Mouse (Mus musculus) forebrain, embryonic 11.5 days (tissue): Measurements from ENCODE around the gene Xirp2. TPM values are rescaled to one million over a fixed set of nuclear protein-coding genes. Genes with fewer than 3 reads are reported as not detected.
"Not testable (repeated sequence)": the region's sequence is repeated elsewhere in the genome, so short reads cannot be mapped to it uniquely, and the experiment has no call there.

Source experiments
- ATAC-seq: fragments of 200-750 bp; cut with Nextera tagmentation; replicated peaks from 2 replicates; pipeline ENCODE4 v1.8.0; 2017; ENCODE audit warnings: moderate TSS enrichment; ENCODE audit not compliant: low FRiP score
- DNase-seq: peaks from one replicate; pipeline ENCODE4 v3.0.0-alpha.2; 2017; ENCODE audit warnings: low spot score
- H3K27ac ChIP-seq: fragments of 300-500 bp; sonication (generic); 2 replicates; pipeline ENCODE4 v1.5.1; 2014; ENCODE audit warnings: low read depth, low read length
- H3K27me3 ChIP-seq: fragments of 300-500 bp; sonication (generic); 2 replicates; pipeline ENCODE4 v1.6.1; 2014; ENCODE audit warnings: mild to moderate bottlenecking, low read length, mixed read lengths; ENCODE audit not compliant: control insufficient read depth, insufficient read depth
- H3K36me3 ChIP-seq: fragments of 300-500 bp; sonication (generic); 2 replicates; pipeline ENCODE4 v1.6.1; 2014; ENCODE audit warnings: mild to moderate bottlenecking, low read length, moderate library complexity, mixed read lengths; ENCODE audit not compliant: control insufficient read depth, insufficient read depth
- H3K4me1 ChIP-seq: fragments of 300-500 bp; sonication (generic); replicated peaks from 2 replicates; pipeline ENCODE4 v1.6.1; 2014; ENCODE audit warnings: low read length, mixed read lengths; ENCODE audit not compliant: control insufficient read depth, insufficient read depth
- H3K4me2 ChIP-seq: fragments of 300-500 bp; sonication (generic); 2 replicates; pipeline ENCODE4 v1.6.1; 2014; ENCODE audit warnings: low read depth, mild to moderate bottlenecking, low read length, moderate library complexity, mixed read lengths; ENCODE audit not compliant: severe bottlenecking
- H3K4me3 ChIP-seq: fragments of 300-500 bp; sonication (generic); 2 replicates; pipeline ENCODE4 v1.5.1; 2014; ENCODE audit warnings: low read depth, low read length
- H3K9ac ChIP-seq: fragments of 300-500 bp; sonication (generic); 2 replicates; pipeline ENCODE4 v1.6.1; 2014; ENCODE audit warnings: low read length
- H3K9me3 ChIP-seq: fragments of 300-500 bp; sonication (generic); 2 replicates; pipeline ENCODE4 v1.6.1; 2016; ENCODE audit warnings: low read length, mixed read lengths; ENCODE audit not compliant: control insufficient read depth
- WGBS: fragments of 180-500 bp; shearing (Covaris S2); extraction: QIAGEN DNeasy Blood & Tissue Kit; methylation state at CpG from one replicate; pipeline ENCODE4 v1.1.7; 2014; 5-methylcytosine and 5-hydroxymethylcytosine counted together
- polyA plus RNA-seq: library from polyadenylated mRNA; unstranded; fragments of >200 nt; fragmentation: Nextera tagmentation; extraction: Ambion mirVana; gene quantifications from 2 replicates; pipeline ENCODE4 v1.2.1, GENCODE M21; 2014

Xirp2 gene
- polyA plus RNA-seq, 1 experiment from 2014 or later: not detected

DNA sequence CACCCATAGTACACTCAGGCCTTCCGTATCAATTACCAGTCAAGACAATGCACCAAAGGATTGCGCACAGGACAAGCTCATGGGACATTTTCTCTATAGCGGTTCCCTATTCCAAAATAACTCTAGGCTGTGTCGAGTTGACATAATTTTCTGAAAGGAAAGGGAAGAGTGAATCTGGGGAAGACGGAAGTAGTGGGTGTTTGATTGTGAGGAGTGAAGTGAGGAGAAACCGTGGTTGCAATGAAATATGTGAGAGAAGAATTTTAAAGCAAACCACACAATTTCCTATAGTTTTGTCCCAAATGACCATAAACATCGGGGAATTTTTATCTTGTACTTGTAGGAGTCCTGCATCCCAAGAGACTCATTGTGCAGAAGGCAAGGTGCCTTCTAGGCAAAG lies 21.2 kb downstream of the Xirp2 start:
- no peak overlapping the region for H3K4me2 ChIP-seq
- DNase-seq: no peak

DNA sequence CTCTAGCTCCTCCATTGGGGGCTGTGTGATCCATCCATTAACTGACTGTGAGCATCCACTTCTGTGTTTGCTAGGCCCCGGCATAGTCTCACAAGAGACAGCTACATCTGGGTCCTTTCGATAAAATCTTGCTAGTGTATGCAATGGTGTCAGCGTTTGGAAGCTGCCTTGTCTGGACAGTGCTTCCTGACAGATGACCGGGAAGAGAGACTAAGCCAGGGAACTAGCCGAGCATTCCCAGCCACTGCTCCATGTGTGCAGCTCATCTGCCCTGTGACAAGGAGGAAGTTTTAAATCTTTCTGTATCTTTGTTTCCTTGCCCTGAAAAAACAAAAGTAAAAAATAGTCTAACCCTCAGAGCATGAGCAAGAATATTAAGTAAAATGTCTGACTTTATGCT lies 24.2 kb downstream of the Xirp2 start:
- not testable (repeated sequence) for H3K36me3 ChIP-seq, H3K27ac ChIP-seq, H3K4me3 ChIP-seq, H3K9me3 ChIP-seq, H3K4me2 ChIP-seq, DNase-seq, H3K9ac ChIP-seq, H3K27me3 ChIP-seq, ATAC-seq, H3K4me1 ChIP-seq
- WGBS: 88% methylated on average over 5 of the region's 5 CpGs

More for the DNA sequence above, 21.2 kb downstream of the Xirp2 start:
- no peak overlapping the region for H3K9ac ChIP-seq
- no peak overlapping the region for H3K27ac ChIP-seq
- no peaks in the 10 kb centered on the region for H3K36me3 ChIP-seq
- WGBS: 87% methylated on average over 7 of the region's 7 CpGs
- no peaks in the 10 kb centered on the region for H3K9me3 ChIP-seq
- no peak for ATAC-seq
- H3K4me3 ChIP-seq: no peak overlapping the region
- H3K27me3 ChIP-seq: no peaks in the 10 kb centered on the region
- no peaks in the 10 kb centered on the region for H3K4me1 ChIP-seq

DNA sequence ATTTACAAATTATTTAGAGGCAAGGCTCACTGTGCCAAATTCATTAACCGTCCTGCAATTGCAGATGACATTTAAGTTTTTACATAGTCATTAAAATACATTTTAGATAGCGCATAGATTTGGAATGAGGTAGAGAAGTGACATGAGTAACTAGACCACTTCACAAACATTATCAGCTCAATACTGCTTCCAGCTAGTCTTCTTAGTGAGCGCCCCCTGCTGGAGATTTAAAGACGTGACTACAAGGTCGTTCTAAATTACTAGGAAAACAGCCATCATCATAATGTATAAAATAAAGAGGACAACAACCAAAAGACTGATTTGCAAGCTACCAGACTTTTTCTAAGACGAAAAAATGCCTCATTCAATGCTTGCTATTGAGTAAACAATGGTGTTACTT lies 32.0 kb downstream of the Xirp2 start:
- Histone ChIP-seq H3K27me3 (no peaks in the 10 kb centered on the region), H3K27ac (no peak overlapping the region), H3K36me3 (no peaks in the 10 kb centered on the region), H3K4me3 (no peak overlapping the region), H3K4me1 (no peaks in the 10 kb centered on the region), H3K9ac (no peak overlapping the region), H3K9me3 (no peaks in the 10 kb centered on the region), H3K4me2 (no peak overlapping the region)
- ATAC-seq: peak; percentile 51; the same call in 1 of the 2 replicates
- 17% methylated on average over 6 of the region's 6 CpGs for WGBS
- DNase-seq: peak; percentile 57

DNA sequence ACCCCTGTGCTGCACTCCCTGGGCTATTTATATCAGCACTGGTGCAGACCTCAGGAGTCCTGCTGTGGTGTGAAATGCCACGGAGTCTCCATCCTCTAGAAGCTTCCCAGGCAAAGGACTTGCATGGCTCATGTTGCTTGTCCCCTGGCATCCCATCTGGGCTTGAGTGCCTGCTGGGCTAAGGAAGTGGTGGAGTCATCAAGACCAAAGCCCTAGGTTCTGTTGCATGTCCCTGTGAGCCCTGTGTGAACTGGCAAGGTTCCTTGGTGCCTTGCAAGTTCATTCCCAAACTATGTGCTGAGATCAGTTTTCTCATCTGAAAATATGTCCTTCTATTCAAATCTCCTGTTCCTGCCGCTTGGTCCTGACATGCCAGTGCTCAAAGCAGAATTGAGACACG lies 35.2 kb downstream of the Xirp2 start:
- no peak for ATAC-seq
- Histone ChIP-seq H3K9ac (no peak overlapping the region), H3K27me3 (no peaks in the 10 kb centered on the region), H3K4me1 (no peaks in the 10 kb centered on the region), H3K36me3 (no peaks in the 10 kb centered on the region), H3K4me3 (no peak overlapping the region), H3K9me3 (no peaks in the 10 kb centered on the region), H3K27ac (no peak overlapping the region), H3K4me2 (no peak overlapping the region)
- DNase-seq: no peak
- 70% methylated on average over 3 of the region's 3 CpGs for WGBS

DNA sequence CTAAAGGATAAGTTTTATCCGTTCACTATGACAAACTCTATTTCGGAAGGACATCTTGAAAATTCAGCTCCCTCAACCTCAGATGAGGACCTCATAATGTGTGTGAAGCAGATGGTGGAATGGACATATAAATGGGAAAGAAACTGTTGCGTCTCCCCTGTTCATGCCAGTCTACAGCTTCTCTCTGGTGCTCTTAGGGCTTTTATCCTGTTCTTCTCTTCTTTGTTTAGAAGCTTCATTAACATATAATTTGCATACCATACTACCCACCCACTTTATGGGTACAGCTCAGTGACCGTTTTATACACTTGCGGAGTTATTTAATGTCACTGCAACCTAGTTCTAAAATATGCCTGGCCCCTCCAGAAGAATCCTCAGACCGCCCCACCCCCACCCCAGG lies 40.9 kb downstream of the Xirp2 start:
- WGBS: 86% methylated on average over 6 of the region's 6 CpGs
- Histone ChIP-seq H3K27me3 (no peaks in the 10 kb centered on the region), H3K27ac (no peak overlapping the region), H3K9ac (no peak overlapping the region), H3K36me3 (no peaks in the 10 kb centered on the region), H3K4me2 (no peak overlapping the region), H3K4me1 (no peaks in the 10 kb centered on the region), H3K4me3 (no peak overlapping the region), H3K9me3 (no peaks in the 10 kb centered on the region)
- no peak for ATAC-seq
- DNase-seq: no peak

DNA sequence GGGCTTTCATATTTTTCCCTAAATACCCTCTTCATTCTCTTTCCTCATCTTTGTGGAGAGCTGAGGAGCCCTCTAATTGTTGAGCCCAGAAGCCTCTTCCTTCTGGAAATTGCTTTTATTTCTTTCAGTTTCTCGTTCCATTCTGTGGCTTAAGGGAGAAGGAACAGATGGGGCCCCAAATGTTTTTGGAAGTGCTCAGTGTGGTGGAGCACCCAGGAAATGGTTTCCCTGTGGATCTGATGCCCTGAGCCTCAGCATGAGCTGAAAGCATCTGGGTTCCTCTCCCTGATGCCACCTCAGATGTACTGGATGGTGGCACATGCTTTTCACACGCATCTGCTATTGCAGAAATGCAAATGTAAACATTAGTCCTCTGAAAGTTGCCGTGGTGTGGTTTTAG lies 41.4 kb downstream of the Xirp2 start:
- Histone ChIP-seq H3K9ac (no peak overlapping the region), H3K4me3 (no peak overlapping the region), H3K9me3 (no peaks in the 10 kb centered on the region), H3K4me1 (no peaks in the 10 kb centered on the region), H3K36me3 (no peaks in the 10 kb centered on the region), H3K27ac (no peak overlapping the region), H3K27me3 (no peaks in the 10 kb centered on the region), H3K4me2 (no peak overlapping the region)
- no peak for DNase-seq
- 82% methylated on average over 3 of the region's 3 CpGs for WGBS
- ATAC-seq: no peak

DNA sequence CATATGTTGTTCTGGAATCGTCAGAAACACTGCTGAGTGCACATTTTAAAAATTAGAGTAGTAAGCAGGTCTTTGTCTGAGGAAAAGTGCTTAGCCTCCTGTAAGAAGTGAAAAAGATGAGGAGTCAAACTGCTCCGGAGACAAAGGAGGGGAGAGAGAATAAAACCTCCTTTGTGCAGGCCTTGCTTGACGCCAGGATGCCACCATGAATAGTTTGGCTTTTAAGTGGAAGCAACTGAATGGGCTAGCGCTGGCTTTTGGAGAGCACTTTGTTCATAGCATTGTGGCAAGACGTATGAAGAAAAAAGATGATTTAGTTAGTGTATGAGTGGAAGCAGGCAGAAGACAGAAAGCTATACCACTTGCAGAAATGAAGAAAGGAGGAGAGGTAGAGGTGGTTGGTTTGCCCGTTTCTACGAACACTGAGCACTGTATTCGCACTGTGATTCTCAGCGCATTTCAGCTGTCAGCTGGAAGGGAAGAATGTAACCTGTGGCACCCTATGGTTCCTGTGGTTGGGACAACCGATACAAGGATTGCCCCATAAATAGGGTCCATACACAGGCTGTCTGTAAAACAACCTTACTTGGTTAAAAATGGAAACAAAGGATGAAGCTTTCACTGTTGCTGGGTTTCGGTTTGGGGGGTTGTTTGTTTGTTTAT lies 42.8 kb downstream of the Xirp2 start:
- H3K9ac ChIP-seq: no peak overlapping the region
- H3K9me3 ChIP-seq: no peaks in the 10 kb centered on the region
- H3K27ac ChIP-seq: no peak overlapping the region
- WGBS: 10% methylated on average over 11 of the region's 11 CpGs
- no peak overlapping the region for H3K4me3 ChIP-seq
- no peaks in the 10 kb centered on the region for H3K4me1 ChIP-seq
- peak; percentile 45; the same call in 1 of the 2 replicates for ATAC-seq
- no peaks in the 10 kb centered on the region for H3K27me3 ChIP-seq
- no peak overlapping the region for H3K4me2 ChIP-seq
- DNase-seq: peak; percentile 53
- H3K36me3 ChIP-seq: no peaks in the 10 kb centered on the region

DNA sequence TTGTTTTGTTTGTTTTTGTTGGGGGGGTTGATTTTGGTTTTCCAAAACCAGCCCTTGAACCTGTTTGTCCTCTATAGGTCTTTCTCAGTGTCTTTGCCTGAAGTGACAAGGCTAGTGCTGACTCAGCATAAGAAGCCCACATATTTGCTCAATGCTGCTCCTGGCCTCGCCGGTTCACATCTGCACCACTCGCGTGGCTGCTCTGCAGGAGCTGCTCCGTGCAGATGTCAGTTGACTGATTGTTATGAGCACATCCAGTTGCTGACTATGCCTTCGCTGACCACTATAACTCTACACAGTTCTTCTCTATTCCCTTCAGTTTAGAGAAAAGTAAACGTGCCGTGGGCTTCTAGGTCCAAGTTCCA lies 43.3 kb downstream of the Xirp2 start:
- H3K9ac ChIP-seq: no peak overlapping the region
- H3K4me1 ChIP-seq: no peaks in the 10 kb centered on the region
- WGBS: 49% methylated on average over 8 of the region's 8 CpGs
- ATAC-seq: peak; percentile 55; the same call in 1 of the 2 replicates
- no peaks in the 10 kb centered on the region for H3K27me3 ChIP-seq
- H3K27ac ChIP-seq: no peak overlapping the region
- DNase-seq: no peak
- no peaks in the 10 kb centered on the region for H3K9me3 ChIP-seq
- no peak overlapping the region for H3K4me3 ChIP-seq
- H3K4me2 ChIP-seq: no peak overlapping the region
- H3K36me3 ChIP-seq: no peaks in the 10 kb centered on the region

DNA sequence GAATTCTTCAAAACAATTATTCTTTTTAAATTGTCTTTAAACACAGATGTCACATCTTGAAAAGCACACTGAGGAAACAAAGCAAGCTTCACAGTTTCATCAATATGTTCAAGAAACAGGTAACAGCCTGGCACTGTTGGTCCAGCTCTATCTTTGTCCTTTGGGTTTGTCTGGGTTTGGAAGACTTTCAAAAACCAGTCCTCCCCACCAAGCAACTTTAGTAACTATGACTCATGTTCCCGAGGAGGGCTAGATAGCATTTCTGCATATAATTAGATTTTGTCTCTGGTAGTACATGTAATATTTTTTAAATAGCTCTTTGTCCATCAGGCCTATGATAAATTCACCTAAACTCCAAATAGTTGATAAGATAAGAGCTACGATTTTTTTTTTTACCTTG lies 59.7 kb downstream of the Xirp2 start:
- WGBS: 85% methylated on average over 2 of the region's 2 CpGs
- Histone ChIP-seq H3K27ac (no peak overlapping the region), H3K4me2 (no peak overlapping the region), H3K9ac (no peak overlapping the region), H3K27me3 (no peaks in the 10 kb centered on the region), H3K4me1 (no peaks in the 10 kb centered on the region), H3K9me3 (no peaks in the 10 kb centered on the region), H3K36me3 (no peaks in the 10 kb centered on the region), H3K4me3 (no peak overlapping the region)
- ATAC-seq (no peak), DNase-seq (no peak)
